Mouse (Mus musculus): ENCODE measurements around the gene Dusp2.

DNA sequence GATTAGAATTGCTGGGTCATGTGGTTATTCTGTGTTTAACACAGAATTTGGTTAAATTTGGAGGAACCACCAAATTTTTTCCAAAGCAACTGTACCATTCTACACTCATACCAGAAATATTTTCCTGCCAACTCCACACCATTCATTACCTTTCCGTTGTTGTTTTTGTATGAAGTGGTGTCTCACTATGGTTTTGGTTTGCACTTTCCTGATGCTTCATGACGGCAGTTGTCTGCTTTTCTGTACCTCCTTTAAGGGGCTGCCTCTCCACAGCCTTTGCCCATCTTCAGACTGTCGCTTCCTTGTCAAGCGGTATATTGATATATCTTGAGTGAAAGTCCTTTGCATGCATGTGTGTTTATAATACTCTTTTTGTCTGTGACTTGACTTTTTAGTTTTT, 23.2 kb upstream of the Dusp2 start:
- TF ChIP-seq CTCF (IDR thresholded peaks at IDR 0.05; ENCODE audit: low read depth), result no peak
- TF ChIP-seq EP300 (IDR thresholded peaks at IDR 0.05; ENCODE audit: low read depth), result no peak
